Mouse (Mus musculus) heart, postnatal 25 days (tissue): Measurements from ENCODE around the gene Tbcc. TPM values are rescaled to one million over a fixed set of nuclear protein-coding genes. Genes with fewer than 3 reads are reported as not detected.

Experiments used
- DNase-seq: peaks from one replicate; pipeline ENCODE4 v3.0.0; 2022; ENCODE audit warnings: low spot score
- intact Hi-C: fragments of 180-260 bp; cut with DNase I; formaldehyde crosslinking; loops from one replicate; pipeline ENCODE4 v1.15.1; 2025
- total RNA-seq, 2 experiments: library from RNA; stranded (reverse); gene quantifications; 2 replicates each; pipeline ENCODE4 v1.2.3; 2021

The Tbcc gene
- total RNA-seq, 2 experiments from 2014 or later, result 15.5 to 17.7 TPM

- intact Hi-C loops, result no loop called here
- peak; percentile 28 for DNase-seq
These were observed 535 bp downstream of the Tbcc start for GRCm38 (mm10) chr17:46890843-46891594.

DNA sequence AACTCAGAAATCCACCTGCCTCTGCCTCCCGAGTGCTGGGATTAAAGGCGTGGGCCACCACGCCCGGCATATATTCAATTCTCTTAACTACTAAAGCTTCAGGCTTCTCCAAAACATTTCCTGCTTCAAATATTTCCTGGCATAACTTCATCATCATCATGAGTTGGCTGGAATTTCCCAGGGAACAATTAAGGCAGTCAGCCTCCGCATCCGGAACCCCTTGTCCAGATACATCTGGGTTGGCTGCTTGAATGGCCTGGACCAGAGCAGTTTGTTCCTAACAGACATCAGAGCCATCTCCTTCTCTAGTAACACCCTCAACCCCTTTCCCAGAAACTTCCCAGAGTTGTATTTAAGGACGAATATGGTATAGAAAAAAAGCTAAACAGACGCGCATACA is 4.9 kb downstream of the Tbcc start:
- DNase-seq, result peak; percentile 39
- intact Hi-C loops, result no loop called here

GRCm38 (mm10) chr17:46897221-46897950 is 6.9 kb downstream of the Tbcc start:
- no peak for DNase-seq
- intact Hi-C loops, result no loop called here

- DNase-seq, result no peak
- intact Hi-C loops, result loop anchor here (5.0 kb wide), 1 partner anchor 136 kb away; no protein-coding TSS in a partner anchor
These were observed 10.5 kb downstream of the Tbcc start for GRCm38 (mm10) chr17:46900941-46901340.

DNA sequence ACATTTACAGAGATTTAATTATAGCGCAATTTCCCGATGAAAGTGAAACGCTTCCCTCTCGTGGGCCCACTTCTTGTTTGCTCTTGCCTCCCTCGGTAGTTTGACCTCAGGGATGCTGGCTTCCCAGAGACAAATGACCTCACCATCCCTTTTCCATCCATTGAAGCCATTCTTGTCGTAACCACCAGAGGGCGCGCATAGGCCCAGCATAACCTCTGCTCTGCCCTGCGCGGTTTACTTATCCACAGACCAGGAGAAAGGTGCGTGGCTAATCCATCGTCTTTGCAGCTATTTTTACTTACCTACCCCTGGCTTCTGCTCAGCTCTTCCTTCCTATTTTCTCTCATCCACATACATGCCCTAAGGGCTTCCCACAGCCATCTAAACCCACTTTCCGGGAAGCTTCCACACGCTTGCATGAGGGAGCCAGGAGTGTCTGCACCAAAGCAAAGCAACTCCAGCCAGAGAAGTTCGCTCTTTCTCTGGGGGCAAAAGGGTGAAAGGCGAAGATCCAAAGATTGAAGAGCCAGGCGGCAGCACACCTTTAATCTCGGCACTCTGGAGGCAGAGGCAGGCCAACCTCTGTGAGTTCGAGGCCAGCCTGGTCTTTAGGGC is 13.5 kb downstream of the Tbcc start:
- intact Hi-C loops, result loop anchor here (5.0 kb wide), 1 partner anchor 133 kb away; no protein-coding TSS in a partner anchor
- DNase-seq, result peak; percentile 53

- no peak for DNase-seq
- intact Hi-C loops, result no loop called here
These were observed 19.7 kb downstream of the Tbcc start, which contains the start of gene Prph2 for GRCm38 (mm10) chr17:46910186-46910585. Gene Prph2, plus strand, starts transcription at chr17:46910459.

DNA sequence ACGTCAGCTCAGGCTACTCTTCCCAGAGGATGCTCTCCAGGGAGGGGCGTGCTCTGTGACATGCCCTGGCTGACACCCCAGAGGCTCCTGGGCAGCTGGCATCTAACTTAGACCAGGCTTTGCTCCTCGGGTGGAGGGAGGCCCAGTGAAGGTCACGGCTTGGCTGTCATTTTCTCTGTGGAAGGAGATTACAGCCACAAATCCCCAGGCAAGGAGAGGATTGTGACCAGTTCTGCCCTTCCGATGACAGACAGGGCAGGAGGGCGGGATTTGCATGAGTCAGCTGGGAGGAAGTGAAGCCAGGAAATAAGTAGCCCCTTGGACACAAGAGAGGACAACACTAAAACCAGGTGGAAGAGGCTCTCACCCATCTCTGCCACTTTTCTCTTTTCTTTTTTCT is 21.8 kb downstream of the Tbcc start:
- intact Hi-C loops, result no loop called here
- no peak for DNase-seq

DNA sequence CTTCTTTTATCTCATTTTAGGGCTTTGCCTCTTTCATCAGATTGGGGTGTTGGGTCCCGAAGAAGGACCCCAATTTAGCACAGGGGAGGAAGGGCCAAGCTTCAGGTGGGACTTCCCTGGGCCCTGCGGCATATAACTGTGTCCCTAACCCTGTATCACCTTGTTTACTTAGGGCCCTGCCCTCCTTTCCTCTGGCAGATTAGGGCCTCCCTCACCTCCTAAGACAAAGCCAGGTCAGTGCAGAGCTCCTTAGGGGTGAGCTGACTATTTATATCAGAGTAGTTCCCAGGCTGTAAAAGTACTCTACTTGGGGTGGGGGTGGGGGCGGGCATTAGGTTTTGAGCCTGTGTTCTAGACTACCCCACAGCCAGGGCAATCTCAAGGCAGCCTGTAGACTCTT is 24.6 kb downstream of the Tbcc start:
- DNase-seq, result no peak

DNA sequence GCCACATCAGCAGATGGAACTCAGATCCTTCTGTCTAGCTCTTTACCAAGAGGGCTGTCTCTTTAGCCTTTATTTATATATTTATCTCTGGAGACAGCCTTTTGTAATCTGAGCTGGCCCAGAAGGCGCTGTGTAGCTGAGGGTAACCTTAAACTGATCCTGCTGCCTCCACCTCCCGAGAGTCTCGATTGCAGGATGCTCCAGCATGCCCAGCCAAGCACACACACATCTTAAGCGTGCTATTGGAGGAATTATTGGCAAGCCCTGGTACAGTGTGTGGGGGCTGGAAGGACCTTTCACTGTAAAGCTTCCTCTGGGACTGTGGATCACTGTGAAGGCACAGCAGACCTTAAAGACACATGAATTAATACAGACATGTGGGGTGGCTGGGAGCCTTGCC is 28.5 kb downstream of the Tbcc start:
- intact Hi-C loops, result no loop called here
- DNase-seq, result no peak

More for the DNA sequence above, 24.6 kb downstream of the Tbcc start:
- intact Hi-C loops, result no loop called here

DNA sequence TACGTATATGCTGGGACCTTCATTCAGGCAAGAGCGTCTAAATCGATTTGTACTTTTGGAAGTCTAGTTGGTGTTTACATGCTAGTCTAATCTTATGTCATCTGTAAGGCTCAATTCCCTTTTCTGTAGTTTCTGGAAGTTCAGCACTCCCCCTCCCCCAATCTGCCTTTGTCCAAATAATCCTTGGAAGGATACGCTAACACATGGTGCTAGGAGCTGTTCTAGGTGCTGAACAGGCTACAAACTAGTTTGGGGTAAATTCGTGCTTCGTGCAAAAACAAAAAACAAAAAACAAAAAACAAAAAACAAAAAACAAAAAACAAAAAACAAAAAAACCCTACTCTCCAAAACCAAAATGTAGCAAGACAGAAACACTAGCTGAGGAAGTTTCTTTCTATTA is 30.4 kb downstream of the Tbcc start:
- DNase-seq, result no peak
- intact Hi-C loops, result no loop called here

- intact Hi-C loops, result no loop called here
- DNase-seq, result no peak
These were observed 35.7 kb downstream of the Tbcc start for GRCm38 (mm10) chr17:46926192-46926591.

DNA sequence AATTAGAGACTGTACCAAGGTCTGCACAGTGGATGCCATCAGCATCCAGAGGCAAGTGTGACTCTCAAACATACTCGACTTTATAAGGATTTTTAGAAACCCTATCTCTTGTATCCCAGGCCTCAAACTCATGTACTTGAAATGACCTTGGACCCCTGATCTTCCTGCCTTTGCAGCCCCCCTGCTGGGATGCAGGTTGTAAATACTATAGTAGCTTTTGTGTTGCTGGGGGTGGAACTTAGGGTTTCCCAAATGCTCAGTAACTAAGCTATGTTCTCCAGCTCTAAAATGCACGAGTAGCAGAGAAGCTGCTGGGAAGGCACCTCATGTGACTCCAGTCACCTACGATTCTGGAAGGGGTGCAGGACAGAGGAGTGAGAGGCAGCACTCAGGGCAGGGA is 36.5 kb downstream of the Tbcc start:
- intact Hi-C loops, result no loop called here

DNA sequence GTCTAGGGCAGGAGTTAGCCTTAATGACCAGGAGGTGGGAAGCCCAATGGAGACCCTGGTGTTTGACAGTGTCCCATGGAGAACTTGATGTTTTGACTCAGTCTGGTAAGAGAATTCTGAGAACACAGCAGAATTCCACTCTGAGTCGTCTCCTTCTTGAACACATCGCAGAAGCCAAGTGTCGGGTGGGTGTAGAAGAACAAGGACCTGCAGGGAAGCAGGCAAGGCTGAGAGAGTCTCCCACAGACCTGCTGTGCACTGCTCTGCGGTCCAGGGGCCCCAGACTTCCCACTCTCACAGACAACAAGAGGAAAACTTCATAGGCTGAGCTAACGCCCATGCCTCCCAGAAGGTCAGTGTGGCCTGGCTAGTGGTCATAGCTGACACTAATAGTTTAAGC is 37.3 kb downstream of the Tbcc start:
- intact Hi-C loops, result no loop called here
- no peak for DNase-seq

More for the DNA sequence above, 36.5 kb downstream of the Tbcc start:
- no peak for DNase-seq

- intact Hi-C loops, result no loop called here
These were observed 38.8 kb downstream of the Tbcc start for GRCm38 (mm10) chr17:46929277-46929676.

DNA sequence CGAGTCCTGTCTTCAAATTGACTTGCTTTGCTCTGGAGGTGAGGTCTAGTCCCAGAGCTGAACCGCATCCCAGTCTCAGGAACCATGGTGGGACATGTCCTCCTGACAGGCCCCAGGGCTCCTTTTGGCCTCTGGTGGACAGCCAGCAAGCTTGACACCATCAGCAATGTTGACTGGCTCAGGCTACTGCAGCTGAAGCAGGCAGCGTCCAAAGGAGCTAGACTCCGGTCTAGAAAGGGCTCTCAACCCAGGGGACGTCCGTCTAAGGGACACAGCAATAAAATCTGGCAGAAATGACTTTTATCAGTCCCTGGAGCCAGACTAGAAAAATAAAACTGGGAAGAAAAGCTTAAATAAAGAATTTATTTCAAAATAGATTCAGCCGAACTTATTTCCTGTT is 39.4 kb downstream of the Tbcc start:
- DNase-seq, result no peak
- intact Hi-C loops, result no loop called here

More at GRCm38 (mm10) chr17:46929277-46929676, 38.8 kb downstream of the Tbcc start:
- no peak for DNase-seq

GRCm38 (mm10) chr17:46932961-46933360 is 42.5 kb downstream of the Tbcc start:
- intact Hi-C loops, result loop anchor here (2.0 kb wide), 1 partner anchor 100 kb away; no protein-coding TSS in a partner anchor
- no peak for DNase-seq

GRCm38 (mm10) chr17:46933557-46934348 is 43.3 kb downstream of the Tbcc start:
- intact Hi-C loops, result loop anchor here (2.0 kb wide), 1 partner anchor 99 kb away; no protein-coding TSS in a partner anchor
- no peak for DNase-seq

DNA sequence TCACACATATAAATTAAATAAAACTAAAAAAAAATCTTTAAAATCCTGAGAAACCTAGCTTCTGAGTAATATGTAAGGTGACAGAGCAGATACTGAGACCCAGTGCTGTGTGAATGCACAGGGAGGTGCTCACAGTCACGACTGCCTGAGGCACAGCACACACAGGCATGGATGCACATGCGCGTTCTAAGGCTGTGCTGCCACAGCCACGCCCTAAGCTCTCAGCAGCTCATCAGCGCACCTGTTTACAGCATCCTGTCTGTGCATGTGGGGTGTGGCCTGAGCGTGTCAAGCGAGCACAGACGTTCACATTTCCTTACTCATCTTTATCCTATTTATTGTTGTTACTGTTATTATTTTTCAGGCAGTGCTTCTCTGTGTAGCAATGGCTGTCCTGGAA is 50.0 kb downstream of the Tbcc start:
- no peak for DNase-seq
- intact Hi-C loops, result no loop called here
